Mouse (Mus musculus) spleen, postnatal 10 days (tissue): Measurements from ENCODE around the gene Ms4a10.

Experiments used
- DNase-seq, 2 experiments: peaks; one replicate each; pipeline ENCODE4 v3.0.0; 2021 to 2022; ENCODE audit warnings: low spot score in 2 of 2

Ms4a10 gene

DNA sequence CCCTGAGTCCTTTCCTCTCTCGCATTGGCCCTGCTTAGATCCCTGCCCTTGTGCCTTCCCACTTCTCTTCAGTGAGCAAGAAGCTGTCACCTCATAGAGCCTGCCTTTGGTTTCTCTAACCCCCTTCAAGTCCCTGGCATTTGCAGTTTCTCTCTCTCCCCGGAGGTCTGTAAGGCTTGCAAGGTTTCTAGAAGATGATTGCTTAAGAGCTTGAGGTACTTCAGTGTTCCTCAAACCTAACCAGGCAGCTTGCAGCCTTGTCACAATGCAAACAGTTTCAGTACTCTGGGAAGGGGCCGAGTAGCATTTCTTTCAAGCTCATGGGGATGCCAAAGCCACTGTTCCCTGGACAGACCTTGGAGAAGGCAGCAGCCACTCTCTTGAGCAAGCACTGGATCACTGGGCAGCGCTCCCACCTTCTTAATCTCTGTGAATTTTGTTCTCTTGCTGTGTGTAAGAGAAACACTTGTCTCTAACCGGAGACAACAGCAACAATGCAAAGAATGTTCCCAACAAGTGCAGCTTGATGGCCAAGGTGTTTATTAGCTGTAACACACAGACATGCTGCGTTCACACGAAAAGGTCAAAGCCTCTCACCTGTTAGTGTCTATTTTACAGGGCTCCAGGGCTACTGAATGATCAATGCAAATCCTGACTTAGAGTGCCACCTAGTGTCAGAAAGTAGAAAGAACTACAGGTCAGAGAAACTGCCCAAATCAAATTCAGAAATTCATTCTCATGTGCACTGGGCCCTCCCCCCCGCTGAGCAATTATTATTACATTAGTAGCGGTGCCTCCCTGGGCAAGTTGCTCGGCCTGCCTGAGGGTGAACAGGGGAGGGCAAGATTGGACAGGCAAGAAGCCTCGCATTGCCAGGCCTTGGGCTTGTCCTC lies 15.1 kb downstream of the Ms4a10 start:
- peak in 1 of 2 experiments; percentile 42 for DNase-seq

DNA sequence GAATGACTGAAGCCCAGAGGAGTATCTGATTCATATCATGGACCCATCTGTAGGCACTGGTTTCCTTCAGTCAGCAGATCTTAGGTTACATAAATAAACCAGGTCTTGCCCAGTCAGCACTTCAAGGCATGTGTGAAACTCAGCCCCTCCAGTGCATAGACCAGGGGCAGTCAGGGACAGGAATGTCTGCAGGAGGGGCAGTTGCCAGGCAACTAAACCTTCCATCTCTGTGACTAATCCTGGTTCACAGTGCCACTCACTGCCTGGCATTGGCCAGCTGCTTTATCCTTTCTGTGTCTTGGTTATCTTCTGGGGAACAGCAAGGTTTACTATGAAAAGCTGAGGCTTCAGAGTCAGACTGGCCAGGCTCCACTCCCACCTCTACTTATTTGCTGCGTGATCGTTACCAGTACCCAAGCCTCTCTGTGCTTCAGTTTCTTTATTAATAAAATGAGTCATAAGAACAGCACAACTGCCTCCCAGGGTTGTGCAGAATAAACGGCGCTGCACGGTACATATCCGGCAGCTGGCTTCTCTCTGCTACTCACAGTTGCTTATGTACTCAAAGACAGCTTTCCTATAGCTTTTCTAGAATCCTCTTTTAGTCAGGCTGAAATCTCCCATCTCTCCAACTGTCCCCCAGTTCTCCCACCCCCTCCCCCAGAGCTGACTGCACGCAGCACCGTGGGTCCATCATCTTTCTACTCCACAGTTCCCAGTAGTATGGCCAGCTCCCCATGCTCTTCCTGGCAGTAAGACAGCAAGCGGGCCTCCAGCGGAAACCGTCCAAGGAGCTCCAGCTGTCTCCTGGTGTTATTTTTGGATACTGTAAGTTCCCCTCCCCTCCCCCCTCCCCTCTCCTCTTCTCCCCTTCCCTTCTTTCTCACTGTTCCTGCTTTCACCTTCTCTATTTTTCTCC lies 22.2 kb downstream of the Ms4a10 start:
- DNase-seq: no peak

DNA sequence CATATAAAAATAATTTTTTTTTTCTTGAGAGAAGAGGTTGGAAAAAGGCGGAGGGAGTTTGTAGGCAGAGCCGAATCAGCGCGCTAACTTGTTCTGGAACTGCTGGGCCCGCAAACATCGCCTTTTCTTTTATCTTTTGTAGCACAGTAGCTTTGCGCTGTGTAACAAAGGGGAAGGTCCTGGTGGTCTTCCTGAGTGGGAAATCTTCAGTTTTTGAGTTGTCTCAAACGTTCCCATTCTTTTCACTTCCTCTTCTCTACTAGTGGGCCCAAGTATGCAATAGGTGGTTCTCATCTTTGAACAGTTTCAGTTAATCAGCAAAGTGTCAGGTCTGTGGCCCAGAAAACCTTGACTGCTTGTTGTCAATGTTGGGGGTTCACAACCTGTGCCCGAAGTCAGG lies 24.9 kb downstream of the Ms4a10 start:
- DNase-seq: no peak

DNA sequence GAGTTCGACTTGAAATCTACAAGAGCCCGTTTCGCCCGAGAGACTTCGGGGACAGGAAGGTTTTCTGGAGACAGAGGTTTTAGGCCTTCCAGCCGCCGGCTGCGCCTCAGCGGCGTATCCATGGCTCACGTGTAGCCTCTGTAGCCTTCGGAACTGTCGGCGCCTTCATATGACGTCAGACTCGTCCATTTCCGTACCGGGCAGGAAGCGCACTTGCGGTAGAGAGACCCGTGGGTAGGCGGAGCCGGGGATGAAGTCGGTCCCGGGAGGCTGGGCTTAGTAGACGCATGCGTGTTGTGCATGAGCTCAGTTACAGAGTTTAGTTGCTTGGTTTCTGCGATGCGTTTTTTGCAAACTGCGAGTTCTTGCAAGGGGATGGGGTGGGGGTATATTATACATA lies 25.4 kb downstream of the Ms4a10 start, which contains the start of gene Ccdc86:
Gene Ccdc86, minus strand, starts transcription at position 155 of the 400 bp plus-strand sequence.
- DNase-seq: peak; percentile 85 to 98

DNA sequence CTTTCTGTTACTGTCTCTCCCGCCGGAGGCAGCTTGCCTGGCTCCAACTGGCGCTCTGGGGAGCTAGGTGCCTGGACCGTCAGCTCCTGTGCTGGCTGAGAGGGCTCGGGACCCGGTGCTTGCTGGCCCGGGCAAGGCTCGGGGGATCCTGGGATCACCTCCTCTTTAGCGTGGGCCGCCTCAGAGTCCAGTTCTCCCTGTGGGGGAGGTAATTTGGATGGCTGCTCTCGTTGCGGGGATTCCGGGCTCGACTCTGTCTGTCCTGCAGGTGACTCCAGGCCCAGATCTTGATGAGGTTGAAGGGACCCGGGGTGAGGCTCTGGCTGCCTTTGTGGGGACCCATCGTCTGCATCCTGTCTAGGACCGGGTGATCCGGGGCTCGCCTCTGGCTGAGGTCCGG lies 26.1 kb downstream of the Ms4a10 start:
- peak; percentile 30 to 37 for DNase-seq

DNA sequence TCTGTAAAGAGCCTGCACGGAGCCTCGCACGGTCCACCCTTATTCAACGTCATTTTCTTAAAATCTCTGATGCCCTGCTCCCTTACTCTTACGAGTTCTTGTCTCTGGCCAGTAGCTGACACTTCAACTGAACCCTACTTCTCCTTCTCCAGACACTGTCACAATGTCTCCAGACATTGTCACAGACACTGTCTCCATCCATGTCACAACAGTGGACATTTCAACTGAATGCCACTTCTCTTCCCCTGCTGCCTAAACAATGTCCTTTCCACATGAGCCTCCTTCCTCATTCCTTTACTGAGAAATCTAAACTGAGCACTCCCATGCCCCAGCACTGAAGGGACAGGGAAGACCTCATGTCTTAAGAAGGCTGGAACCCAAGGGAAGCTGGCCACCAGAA lies 27.3 kb downstream of the Ms4a10 start:
- DNase-seq: no peak

DNA sequence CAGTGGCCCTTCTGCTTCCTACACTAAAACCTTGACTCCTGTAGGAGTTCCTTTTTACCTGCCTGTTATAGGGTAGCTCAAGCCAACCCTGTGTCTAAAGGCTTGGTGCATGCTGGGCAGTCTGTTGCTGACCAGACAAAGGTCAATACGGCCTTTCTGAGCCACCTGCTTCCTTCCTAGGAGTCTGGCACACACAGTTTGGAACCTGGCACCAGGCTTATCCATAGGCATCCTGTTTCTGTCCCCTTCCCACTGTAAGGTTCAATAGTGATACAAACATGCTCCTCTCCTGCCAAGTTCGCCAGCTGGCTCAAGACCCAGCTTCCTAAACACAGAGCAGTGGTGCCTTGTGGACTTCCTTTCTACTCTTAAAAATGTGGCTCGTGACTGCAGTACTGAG lies 28.0 kb downstream of the Ms4a10 start:
- no peak for DNase-seq

DNA sequence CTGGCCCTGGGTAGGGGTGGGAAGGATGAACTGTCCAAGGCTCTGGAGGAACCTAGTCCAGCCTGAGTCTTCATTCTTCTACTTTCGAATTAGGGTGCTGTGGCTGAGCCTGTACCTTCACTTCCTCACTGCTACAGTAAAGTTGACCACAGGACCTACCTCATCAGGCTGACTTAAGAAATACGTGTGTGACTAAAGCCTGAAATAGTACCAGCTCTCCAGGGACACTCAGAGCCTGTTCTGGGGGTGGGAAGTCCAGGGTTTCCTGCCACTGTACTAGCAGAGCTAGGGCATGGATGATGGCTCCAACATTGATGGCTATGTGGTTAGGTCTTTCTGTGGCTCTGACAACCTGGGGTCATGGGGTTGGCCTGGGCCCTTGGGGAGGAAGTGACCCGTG lies 30.5 kb downstream of the Ms4a10 start:
- DNase-seq: no peak

DNA sequence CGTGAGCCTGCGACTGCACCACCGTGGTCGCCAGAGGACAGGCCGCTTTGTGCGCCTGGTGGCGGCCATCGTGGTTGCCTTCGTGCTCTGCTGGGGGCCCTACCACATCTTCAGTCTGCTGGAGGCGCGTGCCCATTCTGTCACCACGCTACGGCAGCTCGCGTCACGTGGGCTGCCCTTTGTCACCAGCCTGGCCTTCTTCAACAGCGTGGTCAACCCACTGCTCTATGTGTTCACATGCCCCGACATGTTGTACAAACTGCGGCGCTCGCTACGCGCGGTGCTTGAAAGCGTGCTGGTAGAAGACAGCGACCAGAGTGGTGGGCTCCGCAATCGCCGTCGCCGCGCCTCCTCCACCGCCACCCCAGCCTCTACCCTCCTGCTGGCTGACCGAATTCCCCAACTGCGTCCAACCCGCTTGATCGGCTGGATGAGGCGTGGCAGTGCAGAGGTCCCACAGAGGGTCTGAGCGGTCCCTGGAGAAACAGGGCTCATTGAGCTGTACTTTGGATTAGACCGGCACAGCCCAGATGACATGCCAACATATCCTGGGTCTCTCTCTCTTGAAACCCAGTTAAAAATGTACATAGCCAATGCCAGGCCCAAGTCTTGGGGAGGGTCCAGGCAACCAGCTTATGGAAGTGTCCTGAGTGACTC lies 33.5 kb downstream of the Ms4a10 start:
- no peak for DNase-seq

DNA sequence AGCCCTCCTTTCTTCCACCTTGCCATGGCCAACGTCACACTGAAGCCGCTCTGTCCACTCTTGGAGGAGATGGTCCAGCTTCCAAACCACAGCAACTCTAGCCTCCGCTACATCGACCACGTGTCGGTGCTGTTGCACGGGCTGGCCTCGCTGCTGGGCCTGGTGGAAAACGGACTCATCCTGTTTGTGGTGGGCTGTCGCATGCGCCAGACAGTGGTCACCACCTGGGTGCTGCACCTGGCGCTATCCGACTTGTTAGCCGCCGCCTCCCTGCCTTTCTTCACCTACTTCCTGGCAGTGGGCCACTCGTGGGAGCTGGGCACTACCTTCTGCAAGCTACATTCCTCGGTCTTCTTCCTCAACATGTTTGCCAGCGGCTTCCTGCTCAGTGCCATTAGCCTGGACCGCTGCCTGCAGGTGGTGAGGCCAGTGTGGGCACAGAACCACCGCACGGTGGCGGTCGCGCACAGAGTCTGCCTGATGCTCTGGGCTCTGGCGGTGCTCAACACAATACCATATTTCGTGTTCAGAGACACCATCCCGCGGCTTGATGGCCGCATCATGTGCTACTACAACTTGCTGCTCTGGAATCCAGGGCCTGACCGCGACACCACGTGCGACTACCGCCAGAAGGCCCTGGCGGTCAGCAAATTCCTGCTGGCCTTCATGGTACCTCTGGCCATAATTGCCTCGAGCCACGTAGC lies 34.2 kb downstream of the Ms4a10 start:
- peak; percentile 32 to 79 for DNase-seq

DNA sequence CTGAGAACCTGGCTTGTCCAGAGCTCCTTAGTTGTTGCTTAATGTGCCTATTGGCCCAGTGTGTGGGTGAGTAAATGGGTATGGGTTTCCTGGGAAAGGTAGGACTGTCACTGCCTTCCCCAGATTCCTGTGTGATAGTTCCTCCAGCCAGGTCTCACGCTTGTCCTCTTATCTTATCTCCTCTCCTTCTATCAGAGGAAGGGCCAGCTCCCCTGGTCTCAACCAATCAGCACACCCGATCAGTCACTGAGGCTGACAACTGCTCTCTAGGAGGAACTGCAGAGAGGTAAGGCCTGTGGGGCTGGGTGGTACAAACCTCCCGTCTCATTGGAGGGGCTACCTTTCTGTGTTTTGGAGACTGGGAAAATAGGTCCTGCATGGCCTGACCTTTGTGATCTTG lies 35.7 kb downstream of the Ms4a10 start:
- no peak for DNase-seq

DNA sequence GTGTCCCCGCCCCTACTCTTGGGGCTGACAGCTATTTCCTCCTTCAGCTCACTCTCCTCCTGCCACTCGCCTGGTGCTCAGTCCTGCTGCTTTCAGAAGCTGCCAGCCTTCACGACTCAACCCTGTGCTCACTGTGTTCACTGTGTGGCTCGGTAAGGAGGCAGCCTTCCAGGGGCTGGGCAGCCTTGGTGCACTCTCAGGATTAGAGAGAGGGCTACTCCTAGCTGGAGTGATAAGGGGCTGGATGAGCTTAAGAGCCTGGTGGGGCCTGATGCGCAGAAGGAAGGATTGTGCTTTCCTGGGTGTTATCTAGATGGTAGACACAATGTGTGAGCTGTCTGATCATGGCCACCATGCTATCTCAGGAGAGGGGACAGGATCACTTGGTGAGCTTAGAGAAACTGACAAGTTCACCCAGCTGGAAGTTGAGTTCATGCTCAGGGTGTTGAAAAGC lies 37.3 kb downstream of the Ms4a10 start, which contains the start of gene Ptgdr2:
Gene Ptgdr2, plus strand, starts transcription at position 51 of the 454 bp plus-strand sequence.
- DNase-seq: no peak

DNA sequence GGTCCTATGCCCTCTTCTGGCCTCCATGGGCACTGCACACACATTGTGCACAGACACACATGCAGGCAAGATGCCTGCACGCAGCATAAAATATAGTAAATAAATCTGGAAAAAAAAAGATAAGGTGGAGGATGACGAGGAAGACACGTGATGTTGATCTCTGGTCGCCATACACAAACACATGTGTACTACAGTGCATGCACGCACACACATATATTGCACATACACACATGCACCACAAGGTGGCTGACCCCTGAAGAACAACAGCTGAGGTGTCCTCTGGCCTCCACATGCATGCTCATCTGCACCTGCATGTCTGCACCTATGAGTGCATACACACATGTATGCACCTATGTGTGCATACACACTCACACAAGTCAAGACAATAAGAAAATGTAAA lies 38.4 kb downstream of the Ms4a10 start:
- no peak for DNase-seq

DNA sequence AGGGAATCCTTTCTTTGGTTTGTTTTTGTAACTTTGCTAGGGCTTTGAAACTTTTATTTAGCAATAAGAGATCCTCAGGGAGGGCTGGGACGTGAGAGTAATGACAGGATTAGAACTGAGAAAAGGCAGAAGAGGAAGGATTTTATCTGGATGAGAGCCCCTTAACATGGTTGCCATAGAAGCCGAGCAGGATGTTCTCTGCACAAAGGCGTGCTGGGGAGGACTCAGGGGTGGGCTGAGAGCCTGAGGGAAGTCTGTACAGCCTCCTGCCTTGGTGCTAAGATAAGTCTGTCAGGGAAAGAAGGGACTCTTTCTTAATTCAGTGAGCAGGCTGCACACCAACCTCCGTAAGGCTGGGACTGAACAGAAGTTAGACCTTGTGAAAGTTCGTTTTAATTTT lies 39.4 kb downstream of the Ms4a10 start:
- no peak for DNase-seq

DNA sequence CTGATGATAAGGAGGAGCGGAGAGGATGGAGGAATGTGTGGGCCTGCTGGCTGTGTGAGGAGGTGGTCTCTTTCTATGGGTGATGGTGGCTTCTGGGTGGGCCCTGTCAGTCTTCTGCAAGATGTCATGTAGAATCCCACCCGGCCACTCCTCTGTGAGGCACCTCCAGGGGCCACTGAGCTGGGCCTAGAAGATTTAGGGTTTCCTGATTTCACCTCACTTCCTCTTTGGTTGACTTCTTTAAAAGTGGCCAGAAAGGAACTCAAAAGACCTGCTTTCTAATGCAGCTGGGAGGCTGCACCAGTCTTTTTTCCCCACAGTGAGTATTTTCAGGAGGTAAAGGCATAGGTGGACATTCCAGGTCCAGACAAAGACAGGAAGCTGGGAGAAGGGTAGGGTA lies 43.8 kb downstream of the Ms4a10 start:
- no peak for DNase-seq

DNA sequence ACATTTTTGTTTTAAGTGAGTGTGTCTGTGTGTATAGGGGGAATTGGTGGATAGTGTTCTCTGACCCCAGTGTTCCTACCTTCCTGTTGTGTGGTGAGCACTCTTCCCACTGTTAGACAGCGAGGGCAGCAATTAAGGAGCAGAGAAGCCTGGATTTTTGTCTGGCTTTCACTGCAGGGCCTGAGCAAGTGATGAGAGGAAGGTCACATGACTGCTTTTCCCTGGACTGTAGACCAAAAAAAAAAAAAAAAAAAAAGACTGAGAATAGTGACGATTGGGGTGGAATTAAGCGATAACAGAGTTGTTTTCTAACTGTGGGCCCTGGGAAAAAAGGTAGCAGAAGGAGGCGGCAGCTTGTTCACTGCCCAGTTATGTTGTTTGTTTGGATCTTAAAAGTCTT lies 47.8 kb downstream of the Ms4a10 start:
- DNase-seq: no peak

DNA sequence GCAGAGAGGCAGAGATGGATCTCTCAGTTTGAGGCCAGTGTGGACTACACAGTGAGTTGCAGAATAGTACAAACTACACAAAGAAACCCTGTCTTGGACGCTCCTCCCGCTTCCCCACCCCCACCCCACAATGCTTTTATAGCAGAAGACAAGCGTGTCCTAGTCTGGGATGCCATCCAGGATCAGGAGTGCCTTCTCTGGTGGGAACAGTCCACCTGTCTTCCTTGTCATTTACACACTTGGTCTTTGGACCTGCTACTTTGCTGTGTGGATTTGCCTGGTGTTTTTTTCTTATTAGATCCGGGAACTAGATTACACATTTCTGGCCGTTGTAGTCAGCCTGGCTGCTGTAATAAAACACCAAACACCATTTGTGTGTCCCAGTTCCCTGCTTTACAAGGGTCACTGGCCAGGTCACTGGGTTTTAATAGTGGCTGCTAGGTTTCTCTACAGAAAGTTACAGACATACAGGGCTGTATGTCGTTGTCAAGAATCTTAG lies 48.3 kb downstream of the Ms4a10 start:
- no peak for DNase-seq

DNA sequence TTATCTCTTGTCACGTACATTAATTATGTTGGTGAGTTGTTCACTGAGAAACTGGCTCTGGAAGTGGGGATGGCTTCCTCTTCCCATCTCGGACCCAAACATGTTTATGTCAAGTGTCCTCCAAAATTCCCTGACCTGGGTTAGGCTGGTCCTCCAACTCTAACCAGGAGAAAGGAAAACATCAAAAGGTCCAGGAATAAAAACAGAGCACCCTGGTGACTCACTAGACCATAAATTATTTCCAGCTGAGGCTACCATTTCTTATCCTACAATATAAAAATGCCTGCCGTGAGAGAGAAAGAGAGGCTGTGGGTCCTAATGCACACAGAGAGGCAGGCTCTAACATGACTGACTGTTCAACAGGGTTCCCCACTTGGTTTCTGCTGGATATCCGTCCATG lies 50.2 kb downstream of the Ms4a10 start:
- DNase-seq: no peak

DNA sequence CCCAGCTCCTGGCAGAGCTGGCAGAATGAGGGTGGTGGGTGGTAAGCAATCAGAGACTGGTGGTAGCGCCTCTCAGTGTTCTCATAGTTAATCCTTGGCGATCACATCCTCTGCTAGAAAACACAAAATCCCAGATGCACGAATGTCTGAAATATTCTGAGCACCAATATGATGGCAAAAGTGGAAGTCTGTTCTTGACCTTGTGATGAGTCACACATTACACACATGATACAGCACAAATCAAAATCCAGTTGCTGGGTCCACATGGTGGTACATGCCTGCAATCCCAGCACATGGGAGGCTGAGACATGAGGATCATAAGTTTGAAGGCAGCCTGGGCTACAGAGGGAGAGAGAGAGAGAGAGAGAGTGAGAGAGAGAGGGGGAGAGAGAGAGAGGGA lies 53.4 kb downstream of the Ms4a10 start:
- DNase-seq: no peak

DNA sequence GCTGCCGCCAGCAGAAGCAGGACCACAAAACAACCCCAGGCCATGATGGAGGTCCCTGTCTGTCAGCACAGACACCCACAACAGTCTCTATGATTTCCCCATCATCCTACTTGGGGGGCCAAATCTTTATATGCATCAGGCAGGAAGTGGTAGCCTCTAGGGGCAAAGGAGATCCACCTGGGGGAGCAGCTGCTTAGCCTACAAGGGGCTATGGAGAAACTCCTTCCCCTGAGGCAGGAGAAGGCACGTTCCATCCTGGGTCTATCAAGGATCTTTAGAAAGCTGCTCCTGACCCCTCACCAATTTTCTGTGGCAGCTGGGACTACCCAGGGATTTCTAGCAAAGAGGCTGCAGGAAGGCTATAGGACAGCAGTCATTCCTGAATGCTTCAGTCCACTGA lies 53.9 kb downstream of the Ms4a10 start, which contains the start of gene Zp1:
Gene Zp1, minus strand, starts transcription at position 101 of the 400 bp plus-strand sequence.
- DNase-seq: no peak
